Mouse (Mus musculus) embryonic stem cell, embryonic (primary cell): ENCODE data around the gene Apex1.
"Not testable (repeated sequence)": the region's sequence is repeated elsewhere in the genome, so short reads cannot be mapped to it uniquely, and the experiment has no call there.

Source experiments
- CTCF ChIA-PET, 4 experiments: fragments of 300-600 bp in 2 of 4; fragments of 350-600 bp in 2 of 4; sonication (Branson Sonifier 250); formaldehyde crosslinking; loops; one replicate each; lab custom pipeline; 2022; ENCODE audit warnings: inconsistent platforms in 2 of 4; lab: Charles Lee
- POLR2A ChIA-PET, 4 experiments: fragments of 300-600 bp in 2 of 4; fragments of 350-600 bp in 2 of 4; sonication (Branson Sonifier 250); formaldehyde crosslinking; loops; one replicate each; lab custom pipeline; 2022; ENCODE audit warnings: antibody characterized with exemption in 4 of 4, inconsistent platforms in 1 of 4; lab: Charles Lee

The Apex1 gene

DNA sequence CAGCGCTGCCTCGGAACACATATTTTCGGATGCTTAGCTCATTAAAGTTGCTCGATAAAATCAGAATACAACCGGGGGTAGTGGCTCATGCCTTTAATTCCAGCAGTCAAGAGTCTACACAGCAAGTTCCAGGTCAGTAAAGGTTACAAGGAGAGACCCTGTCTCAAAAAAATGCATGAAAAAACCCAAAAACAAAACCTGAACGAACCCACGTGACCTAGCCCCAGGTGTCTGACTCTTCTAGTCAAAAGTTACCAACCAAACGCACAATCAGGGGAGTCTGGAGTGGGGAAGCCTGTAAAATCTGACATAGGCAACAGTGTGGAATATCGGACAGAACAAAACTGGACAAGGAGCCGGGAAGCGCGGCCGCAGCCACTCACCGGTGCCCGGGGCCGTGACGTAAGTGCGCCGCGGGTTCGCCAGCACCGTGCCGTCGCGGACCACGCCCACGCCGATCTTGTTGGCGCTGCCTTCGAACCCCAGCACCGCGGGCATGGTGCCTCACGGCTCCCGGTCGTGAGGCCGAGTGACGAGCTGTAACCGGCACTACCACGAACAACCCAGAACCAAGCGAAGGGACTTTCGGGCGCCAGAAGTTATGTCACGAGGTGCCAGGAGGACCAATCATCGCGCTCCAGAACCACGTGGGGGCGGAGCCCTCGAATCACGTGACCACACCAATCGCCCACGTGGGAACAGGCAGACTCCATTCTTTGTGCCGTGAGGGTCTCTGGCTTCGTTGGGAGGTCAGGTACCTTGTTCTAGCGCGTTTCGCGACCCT is at the start of gene Apex1, which contains the start of gene Osgep:
Apex1 (plus strand) TSS at position 688 of the 784 bp plus-strand sequence.
Osgep (minus strand) TSS at position 613 of the 784 bp plus-strand sequence.
- POLR2A ChIA-PET, result interaction anchor here in 3 of 4 experiments (0.6 to 12.2 kb wide), 29 partner anchors 8 to 959 kb away, joined by 3 to 159 read pairs (median 6); partner anchors contain the start of genes Ccnb1ip1 (in 2 of the 3), Parp2 (in 2 of the 3), Gm49342 (in 1 of the 3) and Pip4p1 (in 1 of the 3)
- CTCF ChIA-PET, result interaction anchor here in 1 of 4 experiments (1.2 kb wide), 1 partner anchor 20 kb away, joined by 3 read pairs; no protein-coding TSS in a partner anchor

GRCm38 (mm10) chr14:50875175-50875574 is 49.6 kb upstream of the Apex1 start:
- CTCF ChIA-PET, result no interaction called here
- POLR2A ChIA-PET, result interaction anchor here in 1 of 4 experiments (0.6 to 1.9 kb wide), 2 partner anchors 13 to 71 kb away, joined by 3 to 6 read pairs; no protein-coding TSS in a partner anchor

GRCm38 (mm10) chr14:50875591-50876230 is 49.1 kb upstream of the Apex1 start:
- POLR2A ChIA-PET, result interaction anchor here in 2 of 4 experiments (0.6 to 2.0 kb wide), 9 partner anchors 9 to 72 kb away, joined by 3 to 8 read pairs (median 5); partner anchors contain the start of genes Ccnb1ip1 (in 1 of the 2) and Parp2 (in 1 of the 2)
- CTCF ChIA-PET, result no interaction called here

DNA sequence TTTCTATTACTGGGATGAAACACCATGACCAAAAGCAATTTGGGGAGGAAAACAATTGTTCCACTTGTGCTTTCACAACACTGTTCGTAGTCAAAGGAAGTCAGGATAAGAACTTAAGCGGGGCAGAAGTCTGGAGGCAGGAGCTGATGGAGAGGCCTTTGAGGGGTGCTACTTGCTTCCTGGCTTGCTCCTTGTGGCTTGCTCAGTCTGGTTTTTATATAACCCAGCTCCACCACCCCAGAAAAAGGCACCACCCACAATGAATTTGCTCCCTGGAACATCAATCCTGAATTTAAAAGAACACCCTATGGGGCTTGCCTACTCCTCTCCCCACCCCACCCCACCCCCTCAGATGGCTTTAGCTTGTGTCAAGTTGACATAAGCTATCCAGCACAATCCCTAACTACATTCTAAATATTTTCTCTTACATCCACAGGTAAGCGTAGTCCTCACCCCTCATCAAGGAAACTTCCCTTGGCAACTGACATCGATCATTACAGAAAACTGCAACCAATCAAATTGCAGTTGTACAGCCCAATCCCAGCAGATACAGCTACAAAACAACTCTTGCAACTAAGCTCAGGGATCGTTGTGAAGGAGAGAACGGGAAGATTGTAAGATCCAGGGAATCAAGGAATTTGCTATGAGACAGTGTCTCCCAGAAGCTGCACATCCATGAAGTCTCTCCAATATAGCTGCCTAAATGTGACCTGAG is 48.4 kb upstream of the Apex1 start:
- CTCF ChIA-PET, result no interaction called here
- POLR2A ChIA-PET, result interaction anchor here in 3 of 4 experiments (0.6 to 2.0 kb wide), 13 partner anchors 9 to 1703 kb away, joined by 3 to 8 read pairs (median 3); partner anchors contain the start of genes Ccnb1ip1 (in 1 of the 3) and Parp2 (in 1 of the 3)

GRCm38 (mm10) chr14:50891621-50892020 is 33.1 kb upstream of the Apex1 start:
- ChIA-PET CTCF (interaction anchor here in 2 of 4 experiments (0.5 to 2.3 kb wide), 3 partner anchors 12 to 1494 kb away, joined by 3 to 9 read pairs (median 5); no protein-coding TSS in a partner anchor), POLR2A (interaction anchor here in 2 of 4 experiments (1.2 to 2.6 kb wide), 6 partner anchors 12 to 61 kb away, joined by 3 to 10 read pairs (median 6); partner anchors contain the start of genes Apex1 (in 1 of the 2), Osgep (in 1 of the 2), Pip4p1 (in 1 of the 2) and Pnp (in 1 of the 2))

- POLR2A ChIA-PET, result interaction anchor here in 2 of 4 experiments (1.2 to 2.6 kb wide), 7 partner anchors 12 to 62 kb away, joined by 3 to 10 read pairs (median 6); partner anchors contain the start of genes Apex1 (in 1 of the 2), Osgep (in 1 of the 2), Pip4p1 (in 1 of the 2) and Pnp (in 1 of the 2)
- CTCF ChIA-PET, result interaction anchor here in 3 of 4 experiments (0.6 to 2.3 kb wide), 3 partner anchors 12 to 1494 kb away, joined by 3 to 9 read pairs (median 3); no protein-coding TSS in a partner anchor
These were observed 32.7 kb upstream of the Apex1 start for GRCm38 (mm10) chr14:50892091-50892490.

GRCm38 (mm10) chr14:50892541-50893459 is 32.0 kb upstream of the Apex1 start:
- ChIA-PET POLR2A (interaction anchor here (0.5 to 2.6 kb wide), 8 partner anchors 10 to 172 kb away, joined by 3 to 10 read pairs (median 4); partner anchors contain the start of genes Pip4p1 (in 1 of the 4) and Pnp (in 1 of the 4)), CTCF (interaction anchor here in 3 of 4 experiments (0.6 to 2.3 kb wide), 4 partner anchors 11 to 93 kb away, joined by 3 to 9 read pairs (median 4); no protein-coding TSS in a partner anchor)

GRCm38 (mm10) chr14:50895407-50895806 is 29.4 kb upstream of the Apex1 start:
- ChIA-PET POLR2A (interaction anchor here in 2 of 4 experiments (0.9 to 3.4 kb wide), 7 partner anchors 9 to 36 kb away, joined by 3 to 20 read pairs (median 4); partner anchors contain the start of genes Pip4p1 (in 2 of the 2), Pnp (in 2 of the 2), Apex1 (in 1 of the 2) and Osgep (in 1 of the 2)), CTCF (interaction anchor here in 1 of 4 experiments (2.3 kb wide), 1 partner anchor 8 kb away, joined by 7 read pairs; no protein-coding TSS in a partner anchor)

- ChIA-PET CTCF (interaction anchor here in 2 of 4 experiments (1.1 to 2.3 kb wide), 3 partner anchors 8 to 32 kb away, joined by 3 to 7 read pairs (median 3); no protein-coding TSS in a partner anchor), POLR2A (interaction anchor here in 2 of 4 experiments (0.7 to 3.4 kb wide), 11 partner anchors 8 to 42 kb away, joined by 3 to 20 read pairs (median 4); partner anchors contain the start of genes Pip4p1 (in 2 of the 2), Pnp (in 2 of the 2), Apex1 (in 1 of the 2) and Osgep (in 1 of the 2))
These were observed 28.6 kb upstream of the Apex1 start for GRCm38 (mm10) chr14:50895985-50896746.

DNA sequence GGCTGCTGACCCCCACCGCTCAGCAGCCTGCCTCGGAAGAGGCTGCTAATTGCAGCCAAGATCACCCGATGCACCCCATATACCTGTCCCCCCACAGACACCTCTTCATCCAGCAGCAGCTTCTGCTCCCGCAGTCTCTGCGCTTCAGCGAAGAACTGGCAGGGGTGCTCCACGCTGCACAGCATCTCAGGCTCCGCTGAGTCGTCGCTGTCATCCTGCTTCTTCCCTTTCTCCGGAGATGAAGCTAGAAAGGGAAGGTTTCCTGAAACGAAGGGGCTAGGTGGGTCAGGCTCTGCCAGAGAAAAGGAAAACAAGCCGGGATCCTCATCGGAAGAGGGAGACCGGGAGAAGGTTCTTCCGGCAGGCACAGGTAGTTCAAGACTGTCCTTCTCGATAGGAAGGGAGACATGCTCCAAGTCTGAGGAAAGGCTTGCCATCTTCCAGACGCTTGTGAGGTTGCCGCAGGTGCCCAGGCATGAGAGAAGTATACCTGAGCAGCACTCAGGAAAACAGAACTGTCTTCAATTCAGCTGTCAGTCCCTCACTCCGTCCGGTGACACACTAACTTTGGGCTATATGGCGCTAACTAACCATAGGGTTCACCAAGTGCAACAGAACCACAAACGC is 27.9 kb upstream of the Apex1 start:
- ChIA-PET POLR2A (interaction anchor here in 2 of 4 experiments (0.9 to 3.4 kb wide), 8 partner anchors 8 to 41 kb away, joined by 3 to 20 read pairs (median 4); partner anchors contain the start of genes Apex1 (in 1 of the 2), Osgep (in 1 of the 2), Pip4p1 (in 1 of the 2) and Pnp (in 1 of the 2)), CTCF (interaction anchor here in 2 of 4 experiments (0.6 to 1.2 kb wide), 3 partner anchors 24 to 188 kb away, joined by 3 read pairs; no protein-coding TSS in a partner anchor)

DNA sequence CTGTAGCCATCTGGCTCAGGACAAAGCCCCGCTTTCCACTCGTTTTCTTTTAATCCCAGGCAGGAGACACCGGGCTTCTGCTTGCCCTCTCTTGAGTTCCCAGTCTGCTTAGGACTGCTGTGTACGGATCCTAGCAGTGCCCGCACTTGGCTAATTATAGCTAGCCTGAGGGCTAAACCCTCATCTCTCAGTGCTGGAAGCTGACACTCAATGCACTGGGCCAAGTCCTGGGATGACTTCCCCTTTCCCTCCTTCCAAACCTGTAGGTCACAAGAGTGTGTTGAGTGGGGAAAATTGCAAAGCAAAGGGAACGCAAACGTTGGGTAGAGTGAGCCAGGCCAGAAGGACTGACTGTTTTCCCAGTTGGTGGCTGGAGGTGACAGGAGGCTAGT is 27.4 kb upstream of the Apex1 start, which contains the start of gene Klhl33:
Klhl33 (minus strand) TSS at position 134 of the 392 bp plus-strand sequence.
- POLR2A ChIA-PET, result interaction anchor here in 2 of 4 experiments (1.0 to 3.4 kb wide), 5 partner anchors 10 to 41 kb away, joined by 3 to 20 read pairs (median 4); partner anchors contain the start of genes Pip4p1 (in 1 of the 2) and Pnp (in 1 of the 2)

DNA sequence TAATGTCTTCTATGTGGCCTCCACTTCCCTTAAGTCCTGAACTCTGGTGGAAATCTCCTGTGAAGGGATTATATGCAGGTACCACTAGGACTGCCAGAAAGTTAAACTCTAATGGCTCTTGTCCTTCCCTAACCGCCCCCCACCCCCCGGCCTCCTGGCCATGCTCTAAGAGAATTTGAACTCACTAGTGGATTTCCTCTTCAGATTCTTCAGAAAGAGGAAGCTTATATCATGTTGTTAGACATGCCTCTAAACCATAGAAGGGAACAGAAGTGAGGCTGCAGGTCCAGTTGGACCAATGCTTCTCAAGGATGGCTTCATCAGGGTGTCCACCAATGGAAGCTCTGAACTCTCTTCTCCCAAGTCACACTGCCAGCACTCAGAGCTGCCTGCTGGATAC is 26.8 kb upstream of the Apex1 start:
- POLR2A ChIA-PET, result interaction anchor here in 2 of 4 experiments (1.1 to 3.4 kb wide), 3 partner anchors 9 to 33 kb away, joined by 3 to 20 read pairs (median 4); partner anchors contain the start of genes Pip4p1 (in 1 of the 2) and Pnp (in 1 of the 2)
- CTCF ChIA-PET, result not testable (repeated sequence)

More for the DNA sequence above, 27.4 kb upstream of the Apex1 start, which contains the start of gene Klhl33:
- CTCF ChIA-PET, result interaction anchor here in 2 of 4 experiments (0.6 to 1.1 kb wide), 2 partner anchors 23 to 188 kb away, joined by 3 read pairs; no protein-coding TSS in a partner anchor

DNA sequence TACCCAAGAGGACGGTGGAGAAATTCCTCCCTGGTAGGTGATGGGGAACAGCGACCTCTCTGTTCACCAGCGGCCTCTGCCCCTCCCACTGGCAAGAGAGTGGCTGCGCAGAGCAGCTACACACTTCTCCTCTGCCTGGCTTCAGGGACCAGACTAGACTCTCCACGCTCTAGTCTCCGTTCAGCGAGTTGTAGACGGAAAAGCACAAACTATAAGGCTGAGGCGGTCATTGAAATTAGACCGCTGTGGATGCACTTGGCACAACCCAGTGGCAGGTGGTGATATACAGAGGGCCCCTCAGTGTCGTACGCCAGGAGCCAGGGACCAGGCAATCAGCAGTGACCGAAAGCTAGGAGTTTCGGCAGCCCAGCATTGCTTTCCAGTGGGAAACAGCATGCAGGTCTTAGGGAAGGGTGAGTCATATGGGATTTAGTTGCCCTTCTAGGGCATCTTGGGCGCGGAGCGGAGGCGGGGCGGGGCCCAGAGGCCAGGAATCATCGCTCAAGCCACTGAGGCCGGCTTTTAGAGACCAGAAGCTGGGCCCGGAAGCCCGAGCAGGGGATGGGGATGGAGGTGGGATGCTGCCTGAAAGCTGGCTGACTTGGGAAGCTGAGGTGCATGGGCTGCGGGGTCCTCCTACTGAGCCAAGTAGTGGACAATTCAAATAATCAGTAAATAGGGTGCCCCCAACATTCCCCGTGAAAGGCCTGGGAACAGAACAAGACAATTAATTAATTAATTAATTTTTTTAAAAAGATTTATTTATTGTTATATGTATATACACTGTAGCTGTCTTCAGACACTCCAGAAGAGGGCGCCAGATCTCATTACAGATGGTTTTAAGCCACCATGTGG is 20.6 kb upstream of the Apex1 start:
- CTCF ChIA-PET, result interaction anchor here (0.5 to 2.2 kb wide), 22 partner anchors 9 to 336 kb away, joined by 3 to 9 read pairs (median 4); partner anchors contain the start of genes Apex1 (in 1 of the 4), Ccnb1ip1 (in 1 of the 4), Osgep (in 1 of the 4) and Parp2 (in 1 of the 4)
- POLR2A ChIA-PET, result interaction anchor here (0.6 to 3.5 kb wide), 32 partner anchors 8 to 185 kb away, joined by 3 to 24 read pairs (median 4); partner anchors contain the start of genes Pip4p1 (in 2 of the 4), Pnp (in 2 of the 4), Apex1 (in 1 of the 4) and Ccnb1ip1 (in 1 of the 4)
